Mouse (Mus musculus) adipocyte (in vitro differentiated cells): Measurements from ENCODE around the gene Vps37c.
A peak's percentile ranks its signal among the peaks of the same experiment; 100 is the strongest.

Experiments
- DNase-seq: peaks from one replicate; pipeline ENCODE4 v3.0.0-alpha.2; 2016; ENCODE audit warnings: low spot score

The Vps37c gene

GRCm38 (mm10) chr19:10688537-10689352 is at the start of gene Vps37c:
TSS of gene Vps37c (plus strand) at chr19:10688735.
- DNase-seq, result peak; percentile 95

GRCm38 (mm10) chr19:10640080-10640479 is 48.5 kb upstream of the Vps37c start:
- no peak for DNase-seq

- no peak for DNase-seq
Observed at GRCm38 (mm10) chr19:10640589-10641378, 47.8 kb upstream of the Vps37c start.

DNA sequence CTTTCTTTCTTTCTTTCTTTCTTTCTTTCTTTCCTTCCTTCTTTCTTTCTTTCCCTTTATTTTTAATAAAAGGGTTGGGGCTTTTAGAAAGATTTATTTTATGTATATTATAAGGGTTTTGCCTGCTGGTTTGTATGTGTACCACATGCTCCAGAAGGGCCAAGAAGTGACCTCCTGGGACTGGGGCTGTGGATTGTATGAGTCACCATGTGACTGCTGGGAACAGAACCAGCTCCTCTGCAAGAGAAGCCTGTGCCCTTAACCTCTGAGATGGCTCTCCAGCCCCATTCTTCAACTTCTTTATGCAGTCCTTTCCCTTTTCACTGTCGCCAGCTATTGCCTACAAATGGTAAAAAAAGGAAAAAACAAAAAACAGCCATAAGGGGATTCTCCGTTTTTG is 42.9 kb upstream of the Vps37c start:
- DNase-seq, result peak; percentile 95

- DNase-seq, result no peak
Observed at GRCm38 (mm10) chr19:10648156-10648555, 40.4 kb upstream of the Vps37c start.

- DNase-seq, result no peak
Observed at GRCm38 (mm10) chr19:10656058-10656457, 32.5 kb upstream of the Vps37c start.

DNA sequence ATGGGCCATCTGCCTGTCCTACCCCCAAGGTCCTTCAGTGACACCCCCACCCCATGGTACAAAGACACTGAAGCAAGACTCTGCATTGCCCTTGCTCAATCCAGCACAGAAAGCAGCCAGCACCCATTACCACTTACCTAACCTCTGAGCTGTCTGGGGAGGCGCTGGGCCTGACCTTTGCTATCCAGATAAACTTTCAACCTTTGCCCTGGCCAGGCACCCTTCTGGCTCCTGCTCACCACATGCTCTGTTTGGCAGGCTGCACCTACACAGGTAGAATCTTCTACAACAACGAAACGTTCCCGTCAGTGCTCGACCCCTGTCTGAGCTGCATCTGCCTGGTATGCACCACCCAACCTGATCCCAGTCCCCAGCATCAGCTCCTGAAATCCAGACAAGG is 30.8 kb upstream of the Vps37c start:
- DNase-seq, result no peak

DNA sequence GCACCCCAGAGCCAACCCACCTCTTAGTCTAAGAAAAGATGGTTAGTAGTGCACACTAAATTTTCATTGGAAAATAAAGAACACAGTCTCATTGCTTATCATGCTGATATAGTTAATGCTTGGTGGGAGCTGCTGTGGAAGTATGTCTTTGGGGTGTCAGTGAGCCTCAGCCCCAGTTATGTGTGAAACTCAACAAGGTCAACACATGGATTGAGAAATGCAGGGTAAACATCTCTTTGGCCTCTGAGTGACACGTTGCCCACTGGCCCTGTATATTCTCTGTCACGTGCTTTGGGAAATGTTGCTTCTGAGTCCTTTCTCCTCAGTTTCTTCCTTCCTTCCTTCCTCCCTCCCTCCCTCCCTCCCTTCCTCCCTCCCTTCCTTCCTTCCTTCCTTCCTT is 30.1 kb upstream of the Vps37c start:
- no peak for DNase-seq

GRCm38 (mm10) chr19:10661373-10661772 is 27.2 kb upstream of the Vps37c start:
- DNase-seq, result no peak

DNA sequence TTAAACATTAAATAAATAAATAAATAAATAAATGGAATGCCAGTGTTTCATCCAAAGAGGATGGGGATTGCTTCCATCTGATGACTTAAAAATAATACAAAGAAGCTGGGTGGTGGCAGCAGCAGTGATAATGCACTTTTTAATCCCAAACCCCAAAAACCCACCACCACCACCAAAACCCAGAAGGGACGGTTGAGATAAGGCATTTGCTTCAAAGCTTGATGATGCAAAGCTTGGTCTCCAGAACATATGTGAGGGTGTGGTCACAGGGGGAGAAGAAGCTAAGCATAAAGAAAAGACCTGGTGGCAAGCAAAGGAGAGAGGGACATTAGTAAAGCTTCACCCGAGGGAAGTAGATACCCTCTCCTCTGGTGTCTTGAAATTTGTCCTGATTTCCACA is 26.6 kb upstream of the Vps37c start:
- DNase-seq, result no peak

DNA sequence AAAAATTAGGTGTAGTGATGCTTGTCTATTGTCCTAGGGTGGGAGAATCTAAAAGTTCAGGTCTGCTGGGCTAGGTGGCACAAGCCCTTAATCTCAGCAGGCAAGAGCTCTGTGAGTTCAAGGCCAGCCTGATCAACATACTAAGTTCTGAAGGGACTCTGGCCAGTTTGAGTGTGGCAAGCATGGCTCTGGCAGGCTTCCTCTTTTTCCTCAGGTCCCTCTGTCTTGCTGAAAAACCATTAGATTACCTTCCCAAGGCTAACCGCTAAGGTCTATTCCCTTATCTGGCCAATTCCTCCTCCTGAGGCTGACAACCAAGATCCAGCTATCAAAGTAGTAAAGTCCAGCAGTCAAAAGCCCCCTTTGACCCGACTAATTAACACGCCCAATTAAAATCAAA is 25.9 kb upstream of the Vps37c start:
- no peak for DNase-seq

- DNase-seq, result no peak
Observed at GRCm38 (mm10) chr19:10665093-10665492, 23.4 kb upstream of the Vps37c start.

DNA sequence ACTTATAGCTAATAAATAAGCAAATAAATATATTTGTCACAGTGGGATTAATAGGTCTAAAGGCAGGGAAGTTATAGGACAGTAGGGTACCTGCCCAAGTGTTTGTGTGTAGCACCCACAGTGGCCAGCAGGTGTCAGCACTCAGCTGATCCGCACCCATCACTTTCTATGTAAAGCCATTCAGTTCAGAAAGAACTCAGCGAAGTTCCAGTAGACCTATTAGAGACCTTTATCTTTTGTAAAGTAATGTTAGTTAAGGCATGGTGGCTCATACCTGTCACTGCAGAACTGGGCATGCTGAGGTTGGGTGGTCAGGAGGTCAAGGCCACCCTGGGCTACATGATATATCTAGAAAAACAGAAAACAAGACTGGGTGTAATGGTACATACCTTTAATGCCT is 23.0 kb upstream of the Vps37c start:
- DNase-seq, result peak; percentile 76

DNA sequence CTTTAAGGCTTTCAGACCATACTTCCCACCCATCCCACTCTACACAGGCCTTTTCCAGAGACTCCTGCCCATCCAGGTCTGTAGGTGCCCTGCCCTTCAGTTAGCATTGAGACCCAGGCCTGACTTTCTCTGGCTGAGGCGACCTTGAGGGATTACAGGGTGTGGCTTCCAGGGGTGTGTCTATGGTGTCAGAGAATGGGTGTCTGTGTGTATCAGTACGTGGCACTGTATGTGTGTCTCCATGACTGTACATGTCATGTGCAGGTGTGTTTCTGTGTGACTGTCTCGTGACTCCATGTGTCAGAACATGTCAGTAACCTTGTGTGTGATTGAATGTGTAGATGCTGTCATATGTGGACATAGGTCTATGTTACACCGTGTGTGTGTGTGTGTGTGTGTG is 17.2 kb upstream of the Vps37c start:
- DNase-seq, result no peak

GRCm38 (mm10) chr19:10671854-10672417 is 16.6 kb upstream of the Vps37c start:
- no peak for DNase-seq

GRCm38 (mm10) chr19:10673275-10673674 is 15.3 kb upstream of the Vps37c start:
- no peak for DNase-seq

DNA sequence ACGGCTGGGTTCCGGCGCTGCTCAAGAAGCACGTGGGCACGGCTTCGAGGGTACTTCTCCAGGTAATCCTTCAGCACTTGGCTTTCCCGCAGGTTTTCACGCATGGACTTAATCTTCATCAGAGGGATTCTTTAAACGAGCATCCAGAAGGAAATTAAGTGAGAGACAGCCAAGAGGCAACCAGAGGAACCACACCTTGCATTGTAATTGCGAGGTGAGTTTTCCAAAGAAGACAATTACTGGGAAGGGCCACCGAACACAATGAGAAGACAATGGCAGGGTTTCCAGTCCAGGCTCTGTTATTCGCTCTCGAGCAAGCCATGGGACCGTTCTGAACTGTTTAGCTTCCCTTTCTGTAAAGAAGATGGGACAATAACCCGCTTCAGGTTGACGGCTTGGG is 11.9 kb upstream of the Vps37c start:
- no peak for DNase-seq

DNA sequence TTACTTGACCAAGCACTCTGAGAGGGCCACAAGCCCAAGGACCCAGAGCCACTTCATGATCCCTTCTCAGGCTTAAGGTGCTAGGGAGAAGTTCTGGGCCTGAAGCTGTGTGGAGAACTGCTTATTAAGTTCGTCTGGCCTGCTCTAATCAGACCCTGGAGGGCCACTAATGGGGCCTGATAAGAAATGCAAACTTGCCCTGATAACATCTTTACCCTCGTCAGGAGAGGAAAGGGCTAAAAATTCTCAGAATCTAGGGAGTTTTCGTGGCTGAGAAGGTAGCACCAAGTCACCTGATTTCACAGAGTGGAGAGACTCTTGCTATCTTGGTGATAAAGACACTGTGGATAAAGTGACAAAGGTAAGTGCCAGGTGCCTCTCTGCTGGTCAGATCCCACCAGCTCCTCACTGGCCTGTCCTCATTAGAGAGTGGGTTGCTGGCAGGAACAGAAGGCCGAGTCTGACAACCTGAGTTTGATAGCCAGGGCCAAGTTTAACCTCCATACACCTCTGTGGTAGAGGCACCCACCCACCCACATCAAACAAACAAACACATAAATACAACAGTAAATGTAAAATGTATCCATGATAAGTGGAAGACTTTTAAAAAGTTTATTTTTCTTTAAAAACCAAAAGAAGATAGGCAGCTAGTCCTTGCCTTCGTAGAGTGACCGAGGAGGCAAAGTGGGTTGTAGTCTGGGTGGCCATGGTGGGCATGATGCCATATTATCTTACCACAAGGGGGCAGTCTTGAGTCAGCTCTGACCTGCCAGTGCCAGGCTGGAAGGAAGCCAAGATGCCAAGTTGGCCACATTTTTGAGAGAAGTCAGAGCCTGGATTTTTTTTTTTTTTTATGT is 10.4 kb upstream of the Vps37c start, which contains the start of gene Pga5:
Gene Pga5 (minus strand): TSS at position 157 of the 857 bp plus-strand sequence.
- DNase-seq, result peak; percentile 93

GRCm38 (mm10) chr19:10678772-10679067 is 9.8 kb upstream of the Vps37c start:
- DNase-seq, result no peak

DNA sequence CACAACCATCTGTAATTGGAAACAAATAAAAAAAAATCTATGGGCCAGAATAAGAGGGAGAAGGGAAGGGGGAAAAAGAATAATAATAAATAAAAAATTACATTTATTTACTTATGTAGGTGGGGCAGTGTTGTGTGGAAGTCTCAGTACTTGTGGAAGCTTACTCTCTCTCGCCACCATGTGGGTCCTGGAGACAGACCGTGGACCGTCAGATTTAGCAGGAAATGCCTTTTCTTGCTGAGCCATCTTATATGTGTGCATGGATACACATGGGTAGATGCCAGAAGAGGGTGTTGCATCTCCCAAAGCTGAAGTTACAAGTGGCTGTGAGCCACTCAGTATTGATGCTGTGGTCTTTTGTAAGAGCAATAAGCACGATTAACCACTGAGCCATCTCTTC is 7.0 kb upstream of the Vps37c start:
- DNase-seq, result no peak

DNA sequence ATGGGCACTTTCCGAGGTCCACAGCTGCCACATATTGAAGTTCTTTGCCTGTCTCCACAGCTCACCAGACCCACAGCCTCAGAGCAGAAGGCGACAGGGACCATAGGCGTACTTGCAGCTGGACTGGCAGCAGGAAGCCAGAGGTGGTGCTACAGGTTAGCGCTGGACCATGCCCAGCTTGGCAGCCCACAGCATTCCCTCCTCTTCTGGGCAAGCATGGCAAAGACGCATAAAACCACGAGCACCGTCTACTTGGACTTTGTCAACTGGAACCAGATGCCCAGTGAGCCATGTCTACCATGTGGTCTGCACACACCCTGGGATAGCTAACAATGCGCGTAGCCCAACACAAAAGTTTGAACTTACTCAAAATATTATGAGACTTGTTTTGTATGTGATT is 3.5 kb upstream of the Vps37c start:
- no peak for DNase-seq

- no peak for DNase-seq
Observed at GRCm38 (mm10) chr19:10685727-10686126, 2.8 kb upstream of the Vps37c start.
